8 mouse cellular contexts compared by ENCODE assay signal in the genomic region with DNA sequence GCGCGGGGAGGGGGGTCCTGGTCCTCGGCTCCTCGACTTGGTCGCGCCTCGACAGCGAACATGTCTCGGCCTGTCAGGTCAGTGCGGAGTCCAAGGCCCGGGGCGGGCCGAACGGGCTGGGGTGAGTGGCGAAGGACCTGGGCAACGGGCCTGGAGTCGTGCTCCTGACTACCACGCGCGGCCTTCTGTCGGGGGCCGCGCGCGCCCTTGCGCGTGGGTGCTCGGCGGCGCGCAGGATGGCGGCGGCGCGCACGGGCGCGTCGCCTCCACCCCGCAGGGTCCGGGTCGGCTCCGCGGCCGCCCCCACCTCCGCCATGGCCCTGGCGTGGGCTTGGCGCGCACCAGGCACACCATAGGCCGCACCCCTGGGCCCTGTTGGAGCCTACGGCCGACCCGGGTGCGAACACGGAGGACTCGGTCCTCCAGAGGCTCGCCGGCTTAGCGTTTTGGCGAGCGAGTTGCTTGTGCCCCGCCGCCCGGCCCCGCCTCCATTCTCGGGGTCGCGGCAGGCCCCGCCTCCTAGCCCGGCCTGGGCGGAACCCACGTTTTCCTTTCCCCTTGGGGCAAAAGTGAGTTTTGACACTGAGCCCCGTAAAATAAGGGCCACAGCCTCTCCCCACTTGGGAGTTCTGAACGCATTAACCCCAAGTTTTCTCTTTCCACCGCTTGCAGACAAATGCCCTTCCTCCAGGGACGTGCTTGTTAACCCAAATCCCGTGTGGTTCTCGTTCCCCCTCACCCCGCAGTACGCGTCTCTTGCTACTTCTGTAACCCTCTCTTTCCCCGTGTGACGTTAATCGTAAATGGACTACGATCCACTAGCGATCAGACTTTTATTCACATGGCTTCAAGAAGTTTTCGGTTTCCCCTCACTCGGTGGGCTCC. TPM values are rescaled to one million over a fixed set of nuclear protein-coding genes. Genes with fewer than 3 reads are reported as not detected.
DNase-seq lines count a peak whose midpoint lies in the region; ATAC-seq and TF ChIP-seq lines count a peak whose summit lies in the region.

No protein-coding gene starts in this region.

- H3K27me3 ChIP-seq in ES-Bruce4 (ENCODE audit: control insufficient read depth, insufficient read depth, low read length, poor library complexity, severe bottlenecking), result no peaks in the 10 kb centered on the region
- H3K27me3 ChIP-seq in forebrain, embryonic 13.5 days, result peaks cover 18% of the 10 kb centered on the region; the same call in 1 of the 2 replicates
- H3K27me3 ChIP-seq in liver, postnatal 0 days (ENCODE audit: insufficient read depth, low read length), result 0 out of 2 replicates have a peak, but pooled peaks cover 3% of the 10 kb centered on the region
- H3K27me3 ChIP-seq in neural tube, embryonic 13.5 days, result peaks cover 21% of the 10 kb centered on the region

- no peaks in the 10 kb centered on the region for H3K9me3 ChIP-seq in ES-Bruce4 (replicated peaks; ENCODE audit: control insufficient read depth, insufficient read depth, low read length, poor library complexity, severe bottlenecking)
- no peaks in the 10 kb centered on the region for H3K9me3 ChIP-seq in forebrain, embryonic 13.5 days (replicated peaks)
- no peaks in the 10 kb centered on the region for H3K9me3 ChIP-seq in liver, postnatal 0 days (ENCODE audit: low read length)
- H3K9me3 ChIP-seq in neural tube, embryonic 13.5 days, result no peaks in the 10 kb centered on the region

- peak; percentile 78 for DNase-seq in c-Kit-positive CD71-positive TER-119-positive erythroid progenitor cells, embryonic 14.5 days (ENCODE audit: low spot score)
- DNase-seq in heart, postnatal 10 days, result peak; percentile 89 to 91
- peak; percentile 85 to 91 for DNase-seq in kidney, postnatal 4 days
- peak; percentile 91 for DNase-seq in liver, postnatal 0 days
- peak; percentile 31 for DNase-seq in telencephalon, adult 2 months (ENCODE audit: low read depth, low spot score)

- TF ChIP-seq EP300 in ES-Bruce4 (IDR thresholded peaks at IDR 0.05; ENCODE audit: insufficient read depth, low read depth, low read length), result no peak
- no peak; the same call in 1 of the 2 replicates for TF ChIP-seq EP300 in liver, postnatal 0 days (IDR thresholded peaks at IDR 0.05; ENCODE audit: low read depth)

- H3K9ac ChIP-seq in ES-Bruce4 (ENCODE audit: low read depth, poor library complexity, severe bottlenecking), result peak overlapping the region; percentile 99
- H3K9ac ChIP-seq in forebrain, embryonic 13.5 days, result peak overlapping the region; percentile 96
- H3K9ac ChIP-seq in liver, postnatal 0 days (replicated peaks), result peak overlapping the region; percentile 99
- peak overlapping the region; percentile 95 for H3K9ac ChIP-seq in neural tube, embryonic 13.5 days

- peak overlapping the region; percentile 74 for H3K4me2 ChIP-seq in forebrain, embryonic 13.5 days
- H3K4me2 ChIP-seq in liver, postnatal 0 days (ENCODE audit: low read depth, low read length), result peak overlapping the region; percentile 86
- H3K4me2 ChIP-seq in neural tube, embryonic 13.5 days, result peak overlapping the region; percentile 80

- no peak for TF ChIP-seq CTCF in ES-Bruce4 (IDR thresholded peaks at IDR 0.05; ENCODE audit: low read depth, low read length)
- no peak for TF ChIP-seq CTCF in liver, postnatal 0 days (IDR thresholded peaks at IDR 0.05; ENCODE audit: low read depth)

- intact Hi-C loops in heart, postnatal 10 days (cut with DNase I), result loop anchor here (2.0 kb wide), 2 partner anchors 44 to 70 kb away; a partner anchor contains a TSS

- ATAC-seq in forebrain, embryonic 13.5 days, result peak; percentile 80
- ATAC-seq in liver, postnatal 0 days, result peak; percentile 77
- ATAC-seq in neural tube, embryonic 13.5 days (ENCODE audit: low read depth), result peak; percentile 88

- H3K4me3 ChIP-seq in ES-Bruce4 (ENCODE audit: low read depth, low read length), result peak overlapping the region; percentile 92
- peak overlapping the region; percentile 96 for H3K4me3 ChIP-seq in forebrain, embryonic 13.5 days
- H3K4me3 ChIP-seq in liver, postnatal 0 days (ENCODE audit: low read depth, low read length), result peak overlapping the region; percentile 98
- peak overlapping the region; percentile 77 for H3K4me3 ChIP-seq in neural tube, embryonic 13.5 days

- TF ChIP-seq POLR2A in ES-Bruce4 (IDR thresholded peaks at IDR 0.05; ENCODE audit: insufficient read depth, low read length), result no peak

- under 1% methylated on average over 79 of the region's 88 CpGs for WGBS in forebrain, embryonic 13.5 days
- WGBS in liver, postnatal 0 days (ENCODE audit: insufficient replicate concordance), result 2% methylated on average over 79 of the region's 88 CpGs
- under 1% methylated on average over 88 of the region's 88 CpGs for WGBS in neural tube, embryonic 13.5 days

- peak overlapping the region; percentile 60 for H3K27ac ChIP-seq in ES-Bruce4 (ENCODE audit: insufficient read depth, low read length)
- H3K27ac ChIP-seq in forebrain, embryonic 13.5 days, result peak overlapping the region; percentile 99
- peak overlapping the region; percentile 99 for H3K27ac ChIP-seq in liver, postnatal 0 days (ENCODE audit: low read depth)
- H3K27ac ChIP-seq in neural tube, embryonic 13.5 days (replicated peaks), result peak overlapping the region; percentile 99

- peaks cover 22% of the 10 kb centered on the region for H3K36me3 ChIP-seq in ES-Bruce4 (ENCODE audit: control insufficient read depth, insufficient read depth, low read length, poor library complexity, severe bottlenecking)
- 0 out of 2 replicates have a peak, but pooled peaks cover 2% of the 10 kb centered on the region for H3K36me3 ChIP-seq in forebrain, embryonic 13.5 days (ENCODE audit: poor library complexity, severe bottlenecking)
- H3K36me3 ChIP-seq in liver, postnatal 0 days (replicated peaks; ENCODE audit: insufficient read depth, low read length), result peaks cover 7% of the 10 kb centered on the region
- no peaks in the 10 kb centered on the region for H3K36me3 ChIP-seq in neural tube, embryonic 13.5 days

- H3K4me1 ChIP-seq in ES-Bruce4 (ENCODE audit: control insufficient read depth, insufficient read depth, low read length), result no peaks in the 10 kb centered on the region
- H3K4me1 ChIP-seq in forebrain, embryonic 13.5 days, result peaks cover 30% of the 10 kb centered on the region
- H3K4me1 ChIP-seq in liver, postnatal 0 days (ENCODE audit: insufficient read depth), result peaks cover 12% of the 10 kb centered on the region
- peaks cover 31% of the 10 kb centered on the region for H3K4me1 ChIP-seq in neural tube, embryonic 13.5 days (replicated peaks)

RNA-seq across cellular contexts. Expression of a gene that starts 0.6 kb away (rescaled TPM):
- polyA plus RNA-seq in ES-Bruce4 (2011; ENCODE audit: insufficient read depth, insufficient read length, low read depth, missing spikeins), result 298 and 328 TPM in 2 replicates
- 83.9 and 86.1 TPM in 2 replicates for polyA plus RNA-seq in forebrain, embryonic 13.5 days (2015; fragmentation: Nextera tagmentation; extraction: Ambion mirVana)
- 100 to 1,000 TPM; 105 to 107 TPM for total RNA-seq in heart, postnatal 10 days (2021)
- 24.2 and 26.9 TPM in 2 replicates for polyA plus RNA-seq in liver, postnatal 0 days (2015; fragmentation: Nextera tagmentation; extraction: Ambion mirVana)
- 52.3 and 57.8 TPM in 2 replicates for polyA plus RNA-seq in neural tube, embryonic 13.5 days (2015; fragmentation: Nextera tagmentation; extraction: Ambion mirVana)

RNA-seq across cellular contexts. Expression of a gene that starts 43.9 kb away (rescaled TPM):
- polyA plus RNA-seq in ES-Bruce4 (2011; ENCODE audit: insufficient read depth, insufficient read length, low read depth, missing spikeins), result 4.3 and 9.6 TPM in 2 replicates
- 8.5 and 9.2 TPM in 2 replicates for polyA plus RNA-seq in forebrain, embryonic 13.5 days (2015; fragmentation: Nextera tagmentation; extraction: Ambion mirVana)
- total RNA-seq in heart, postnatal 10 days (2021), result 10 to 100 TPM; 12.3 to 14.2 TPM
- polyA plus RNA-seq in liver, postnatal 0 days (2015; fragmentation: Nextera tagmentation; extraction: Ambion mirVana), result 9.0 and 10.3 TPM in 2 replicates
- 10.5 and 11.4 TPM in 2 replicates for polyA plus RNA-seq in neural tube, embryonic 13.5 days (2015; fragmentation: Nextera tagmentation; extraction: Ambion mirVana)

RNA-seq across cellular contexts. Expression of a gene that starts 51.9 kb away (rescaled TPM):
- 3.3 and 3.9 TPM in 2 replicates for polyA plus RNA-seq in ES-Bruce4 (2011; ENCODE audit: insufficient read depth, insufficient read length, low read depth, missing spikeins)
- 2.6 and 2.9 TPM in 2 replicates for polyA plus RNA-seq in forebrain, embryonic 13.5 days (2015; fragmentation: Nextera tagmentation; extraction: Ambion mirVana)
- total RNA-seq in heart, postnatal 10 days (2021), result 1 to 10 TPM; 3.0 to 5.3 TPM
- 4.3 and 6.0 TPM in 2 replicates for polyA plus RNA-seq in liver, postnatal 0 days (2015; fragmentation: Nextera tagmentation; extraction: Ambion mirVana)
- polyA plus RNA-seq in neural tube, embryonic 13.5 days (2015; fragmentation: Nextera tagmentation; extraction: Ambion mirVana), result 4.7 and 5.9 TPM in 2 replicates

Comparison
In these comparisons a context has a peak if more than half of its experiments do, and no peak if none do; other contexts are left out.
1. Peak in every context shown above with its lines: DNase-seq, ATAC-seq, H3K4me3 ChIP-seq and H3K27ac ChIP-seq.
2. DNase-seq: peak in every context shown above with its lines; median percentile 91 in liver, postnatal 0 days; 90 in heart, postnatal 10 days; 88 in kidney, postnatal 4 days; 78 in c-Kit-positive CD71-positive TER-119-positive erythroid progenitor cells, embryonic 14.5 days; 31 in telencephalon, adult 2 months.